Mouse (Mus musculus) G1E-ER4 (cell line): Measurements from ENCODE around the gene Plbd2. TPM values are rescaled to one million over a fixed set of nuclear protein-coding genes. Genes with fewer than 3 reads are reported as not detected.

Experiments
- GATA1 ChIP-seq: IDR thresholded peaks from one replicate; pipeline ENCODE4 v1.8.0; 2012; ENCODE audit warnings: low read length, inconsistent platforms
- polyA plus RNA-seq: library from polyadenylated mRNA; stranded (reverse); fragments of >175 nt; gene quantifications from 2 replicates; pipeline ENCODE4 v1.2.3, GENCODE M21; 2012

Gene Plbd2
- polyA plus RNA-seq, 1 experiment = 23.7 TPM

DNA sequence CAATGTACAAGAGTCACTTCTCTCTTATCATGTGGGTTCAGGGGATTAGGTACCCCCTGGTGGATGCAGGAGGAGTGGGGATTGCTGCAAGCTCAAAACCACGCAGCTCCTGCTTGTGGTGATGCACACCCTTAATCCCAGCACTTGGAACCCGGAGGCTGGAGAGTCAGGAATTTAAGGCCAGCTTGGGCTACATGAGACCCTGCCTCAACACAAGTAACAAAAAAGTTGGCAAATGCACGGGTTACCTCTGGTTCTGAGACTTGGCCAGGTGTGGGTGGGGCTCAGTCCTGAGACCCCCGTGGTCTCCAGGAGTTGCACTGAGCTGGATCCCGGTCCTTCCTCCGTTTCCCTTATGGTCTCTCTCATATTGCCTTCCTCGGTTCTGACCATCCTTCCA lies 12.0 kb upstream of the Plbd2 start:
- no peak for TF ChIP-seq GATA1

DNA sequence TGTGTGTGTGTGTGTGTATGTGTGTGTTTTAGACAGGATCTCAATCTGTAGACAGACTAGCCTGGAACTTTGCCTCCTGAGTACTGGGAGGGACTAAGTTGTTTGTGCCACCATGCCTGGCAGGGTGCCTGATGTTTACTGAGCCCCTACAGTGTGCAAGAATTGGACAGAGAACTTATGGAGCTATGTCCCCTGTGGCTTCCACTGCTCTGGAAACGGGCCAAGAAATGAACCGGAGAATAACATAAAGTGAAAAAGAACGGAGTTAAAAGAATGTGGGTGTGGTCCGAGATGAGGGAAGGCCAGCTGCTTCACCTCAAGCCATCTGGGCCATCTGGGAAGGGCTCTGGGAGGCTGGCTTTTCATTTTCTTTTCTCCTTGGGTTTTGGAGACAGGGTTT lies 11.3 kb upstream of the Plbd2 start:
- no peak for TF ChIP-seq GATA1

DNA sequence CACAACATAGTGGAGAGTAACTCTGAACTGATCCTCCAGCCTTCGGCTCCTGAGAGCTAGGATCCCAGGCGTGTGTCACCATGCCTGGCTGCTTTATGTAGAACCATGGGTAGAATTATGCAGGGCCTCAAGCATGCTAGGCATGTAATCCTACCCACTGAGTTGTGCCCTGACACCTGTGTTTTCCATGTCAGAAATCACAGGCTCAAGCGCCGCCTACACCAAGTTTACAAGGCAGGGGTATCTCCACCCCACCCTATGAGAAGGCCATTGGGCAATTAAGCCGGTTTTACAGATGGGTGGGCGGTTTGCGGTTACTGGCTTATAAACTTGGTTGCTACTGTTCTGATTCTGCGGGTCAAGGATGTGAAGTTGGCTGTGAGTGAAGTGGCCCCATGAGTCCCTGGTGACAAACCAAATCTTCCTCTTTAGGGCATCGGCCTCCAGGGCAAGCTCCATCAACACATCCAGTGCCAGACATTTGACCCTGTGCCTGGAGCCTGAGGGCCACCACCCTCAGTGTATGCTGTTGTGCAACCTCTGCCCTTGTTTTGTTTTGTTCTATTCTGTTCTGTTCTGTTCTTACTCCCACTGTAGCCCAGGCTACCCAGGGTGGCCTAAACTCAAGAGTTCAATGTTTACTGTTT lies 10.7 kb upstream of the Plbd2 start:
- no peak for TF ChIP-seq GATA1

DNA sequence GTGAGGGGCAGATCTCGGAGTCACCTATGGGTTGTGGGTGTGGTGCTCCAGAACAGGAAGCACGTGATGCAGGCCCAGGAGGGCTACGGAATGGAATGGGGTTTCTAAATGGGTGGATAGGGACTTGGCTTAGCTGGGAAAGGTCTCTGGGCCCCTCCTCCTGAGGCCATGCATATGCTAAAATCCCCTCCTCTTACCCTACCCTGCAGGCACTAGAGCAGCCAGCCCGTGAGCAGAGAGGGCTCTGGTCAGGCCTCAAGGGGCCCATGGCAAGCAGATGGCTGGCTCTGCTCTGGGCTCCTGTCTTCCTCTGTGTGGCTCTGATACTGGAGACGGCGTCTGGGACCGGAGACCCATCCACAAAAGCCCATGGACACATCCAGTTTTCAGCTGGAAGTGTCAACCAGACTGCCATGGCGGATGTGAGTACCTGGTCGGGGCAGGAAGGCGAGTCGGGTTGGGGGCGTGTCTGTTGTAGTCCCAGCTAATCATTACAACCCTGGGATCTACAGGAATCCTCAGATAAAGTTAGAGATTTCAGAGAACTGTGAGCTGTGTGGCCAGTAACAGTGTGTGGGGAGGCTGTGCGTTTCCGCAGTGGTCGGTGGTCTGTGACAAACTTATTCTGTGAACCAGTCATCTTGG lies 9.6 kb upstream of the Plbd2 start:
- TF ChIP-seq GATA1 = no peak

DNA sequence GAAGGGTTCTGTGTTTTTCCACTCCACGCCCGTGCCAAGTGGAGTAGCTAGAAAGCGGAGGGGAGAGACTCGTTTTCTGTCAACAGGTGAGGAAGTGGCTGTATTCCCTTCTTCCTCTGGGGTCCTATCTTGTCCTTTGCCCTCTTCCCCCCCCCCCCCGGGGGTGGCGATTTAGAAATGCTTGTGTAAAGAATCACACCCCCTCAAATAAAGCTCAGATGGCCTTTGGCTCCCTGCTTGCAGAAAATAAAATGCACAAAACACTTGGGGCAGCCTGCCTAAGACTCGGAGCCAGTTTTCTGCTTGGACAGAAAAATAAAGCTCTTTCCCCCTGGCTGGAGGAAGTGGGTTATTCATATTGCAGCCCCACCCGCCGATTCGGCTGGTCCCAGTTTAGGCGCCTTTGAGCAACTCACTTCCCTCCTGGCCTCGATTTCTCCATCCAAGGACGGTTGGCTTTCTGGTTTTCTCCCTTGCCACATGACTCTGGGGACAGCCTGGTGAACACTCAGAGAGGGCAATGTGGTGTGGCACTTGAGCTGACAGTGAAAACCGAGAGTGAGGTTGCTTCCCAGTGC lies 8.3 kb upstream of the Plbd2 start:
- TF ChIP-seq GATA1 = no peak

DNA sequence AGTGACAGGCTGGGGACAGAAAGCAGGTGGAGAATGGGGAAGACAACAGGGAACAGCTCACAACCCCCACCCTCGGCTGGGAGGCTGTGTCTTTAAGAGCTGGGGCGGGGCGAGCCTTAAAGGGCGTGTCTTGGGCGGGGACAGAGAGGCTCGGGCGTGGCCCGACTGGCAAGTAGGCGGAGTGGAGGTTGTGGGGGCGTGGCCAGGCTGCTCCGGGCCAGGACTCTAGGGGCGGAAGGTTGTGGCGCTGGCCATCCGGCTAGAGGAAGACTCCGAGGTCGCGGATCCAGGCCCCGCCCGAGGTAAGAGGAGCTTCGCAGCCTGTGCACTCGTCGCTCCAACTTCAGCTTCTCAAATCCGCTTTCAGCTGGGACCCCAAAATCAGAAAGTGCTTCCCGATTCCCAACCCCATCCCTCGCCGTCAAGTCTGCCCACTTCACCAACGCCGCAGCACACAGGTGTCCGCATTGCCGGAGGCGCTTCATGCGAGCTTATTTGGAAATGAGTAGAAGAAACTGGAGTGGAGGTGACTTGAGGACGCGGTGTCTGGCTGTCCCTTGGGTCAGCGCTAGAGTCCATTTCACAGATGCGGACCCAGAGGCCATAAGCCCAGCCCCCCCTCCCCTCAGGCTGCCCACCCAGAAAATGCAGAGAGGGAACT lies 7.7 kb upstream of the Plbd2 start, which contains the start of gene Slc8b1:
Gene Slc8b1 (plus strand): TSS at position 187 of the 661 bp plus-strand sequence.
- TF ChIP-seq GATA1 = no peak

DNA sequence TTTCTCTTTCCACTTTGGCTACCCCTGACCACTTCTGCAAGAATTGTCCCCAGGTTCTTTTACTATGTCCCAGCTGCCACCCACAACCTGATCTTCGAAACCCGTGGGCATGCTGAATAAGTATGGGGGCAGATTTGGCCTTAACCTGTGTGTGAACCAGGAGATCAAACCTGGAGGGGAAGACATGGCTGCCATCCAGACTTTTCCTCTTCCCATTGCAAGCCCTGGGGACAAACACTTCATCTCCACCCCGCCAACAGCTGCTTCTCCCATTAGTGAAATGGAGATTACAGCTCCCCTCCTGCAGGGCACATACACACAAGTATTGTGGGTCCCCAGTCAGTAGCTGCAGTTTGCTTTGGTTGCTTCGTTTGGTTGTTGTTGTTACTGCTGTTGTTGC lies 3.9 kb upstream of the Plbd2 start:
- no peak for TF ChIP-seq GATA1

DNA sequence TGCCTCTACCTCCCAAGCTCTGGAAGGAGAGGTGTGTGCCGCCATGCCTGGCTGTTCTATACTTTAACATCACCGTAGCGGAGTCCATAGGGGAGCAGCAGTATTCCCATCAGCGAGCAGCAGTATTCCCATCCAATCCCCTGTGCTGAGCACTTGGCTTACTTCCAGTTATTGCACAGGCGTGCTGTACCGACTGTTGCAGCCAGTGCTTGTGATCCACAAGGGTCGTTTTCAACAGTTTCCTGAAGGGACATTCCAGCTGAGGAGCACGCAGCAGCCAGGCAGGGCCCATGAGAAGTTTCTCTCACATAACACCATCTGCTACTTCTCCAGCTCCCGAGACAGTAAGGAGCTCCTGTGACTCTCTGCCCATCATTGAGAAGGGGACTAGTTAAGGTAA lies 3.1 kb upstream of the Plbd2 start:
- no peak for TF ChIP-seq GATA1

DNA sequence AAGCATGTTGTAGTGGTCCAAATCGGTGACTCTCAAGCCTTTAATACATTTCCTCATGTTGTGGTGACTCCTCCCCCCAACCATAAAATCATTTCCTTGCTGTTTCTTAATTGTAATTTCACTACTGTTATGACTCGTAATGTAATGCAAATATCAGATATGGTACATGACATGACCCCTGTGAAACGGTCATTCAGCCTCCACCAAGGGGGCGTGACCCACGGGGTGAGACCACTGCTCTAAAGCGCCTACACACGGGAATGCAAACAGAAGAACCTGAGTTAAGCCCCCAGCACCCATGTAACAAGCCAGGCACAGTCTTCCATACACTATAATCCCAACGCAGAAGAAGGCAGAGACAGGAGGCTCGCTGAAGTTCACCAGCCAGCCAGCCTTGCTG lies 2.4 kb upstream of the Plbd2 start:
- TF ChIP-seq GATA1 = no peak

DNA sequence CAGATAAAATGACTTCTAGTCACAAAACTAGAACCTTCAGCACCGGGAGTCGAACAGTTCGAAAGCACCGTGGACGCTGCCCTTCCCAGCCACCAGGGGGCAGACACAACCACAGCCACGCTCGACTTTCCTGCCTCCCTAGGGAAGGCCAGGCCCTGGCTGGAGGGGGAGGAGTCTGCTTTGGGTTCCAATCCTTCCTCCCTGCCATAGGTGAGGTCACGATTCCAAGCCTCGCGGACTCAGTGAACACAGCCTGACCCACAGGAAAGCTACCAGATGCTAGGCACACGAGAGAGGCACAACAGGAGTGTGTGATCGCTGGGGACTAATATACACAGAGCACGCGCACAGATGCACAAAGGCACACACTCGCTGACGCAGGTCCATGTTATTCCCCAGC lies 1.9 kb upstream of the Plbd2 start:
- TF ChIP-seq GATA1 = no peak

DNA sequence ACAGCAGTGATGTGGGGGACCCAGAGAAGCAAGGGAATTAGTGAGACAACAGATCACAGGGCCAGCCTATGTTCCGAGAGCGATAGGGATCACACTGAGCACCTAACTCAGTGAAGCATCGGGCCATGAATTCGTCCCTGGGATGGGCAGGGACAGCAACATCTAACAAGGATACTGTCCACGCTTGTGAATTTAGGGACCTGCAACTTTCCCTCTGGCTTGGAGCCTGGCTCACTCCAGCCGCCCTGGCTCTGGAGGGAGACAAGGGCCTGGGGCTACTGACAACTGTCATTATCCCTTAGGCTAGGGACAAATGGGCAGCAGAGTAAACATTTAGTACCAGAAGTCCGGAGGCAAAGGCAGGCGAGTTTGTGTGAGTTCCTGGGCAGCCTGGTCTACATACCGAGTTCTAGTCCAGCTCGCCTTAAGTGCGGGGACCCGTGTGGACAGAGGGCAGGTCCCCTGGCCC lies 716 bp downstream of the Plbd2 start:
- TF ChIP-seq GATA1 = no peak

DNA sequence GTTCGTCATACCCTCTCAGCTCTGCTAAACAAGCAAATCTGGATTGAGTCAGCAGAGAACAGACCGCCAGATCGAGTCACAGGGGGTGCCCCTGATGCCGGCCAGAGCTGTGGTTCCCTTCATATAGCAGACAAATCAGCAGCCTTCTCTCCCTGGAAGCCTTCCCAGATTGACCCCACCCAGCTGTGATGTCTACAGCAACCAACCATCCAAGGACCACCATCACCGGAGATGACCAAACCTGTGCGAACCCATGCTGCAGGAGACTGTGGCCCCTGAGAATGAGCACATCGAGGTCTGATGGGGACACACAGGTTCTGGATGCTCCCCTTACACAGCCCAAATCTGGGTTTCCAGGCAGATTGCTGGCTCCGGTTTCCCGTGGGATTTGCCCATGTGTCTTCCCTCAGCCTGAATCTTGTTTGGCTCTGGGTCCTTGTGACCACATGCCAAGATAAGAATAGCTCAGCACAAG lies 1.2 kb downstream of the Plbd2 start:
- TF ChIP-seq GATA1 = no peak

DNA sequence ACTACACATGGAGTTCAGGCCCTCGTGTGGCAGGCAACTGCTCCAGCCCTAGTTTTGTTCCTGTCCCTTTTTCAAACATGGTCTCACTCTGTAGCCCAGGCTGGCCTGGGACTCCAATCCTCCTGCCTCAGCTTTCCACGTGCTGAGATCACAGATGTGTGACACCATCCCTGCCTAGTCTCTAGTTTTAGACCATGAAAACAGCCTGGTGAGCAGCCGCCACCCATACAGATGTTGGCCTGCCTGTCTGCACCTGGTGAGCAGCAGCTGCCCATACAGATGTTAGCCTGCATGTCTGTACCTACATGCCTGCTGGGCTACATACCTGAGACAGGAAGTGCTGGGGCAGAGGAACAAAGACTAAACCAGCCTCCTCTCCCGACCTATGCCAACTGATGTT lies 4.2 kb downstream of the Plbd2 start:
- no peak for TF ChIP-seq GATA1

DNA sequence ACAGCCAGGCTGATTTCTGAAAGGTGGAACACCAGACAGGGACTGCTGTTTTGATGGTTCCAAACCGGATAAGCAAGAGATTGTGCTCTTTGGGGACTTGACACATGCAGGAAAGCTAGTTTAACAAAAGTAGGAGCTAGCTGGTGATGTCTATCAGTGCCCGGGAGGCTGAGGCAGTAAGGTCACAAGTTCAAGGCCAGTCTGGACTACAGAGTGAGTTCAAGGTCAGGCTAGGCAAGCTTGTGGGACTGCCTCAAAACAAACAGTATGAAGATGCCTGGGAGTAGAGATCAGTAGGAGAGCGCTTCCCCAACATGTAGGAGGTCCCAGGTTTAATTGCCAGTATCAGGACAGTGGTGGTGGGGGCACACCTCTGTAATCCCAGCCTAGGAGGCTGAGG lies 6.4 kb downstream of the Plbd2 start:
- no peak for TF ChIP-seq GATA1

DNA sequence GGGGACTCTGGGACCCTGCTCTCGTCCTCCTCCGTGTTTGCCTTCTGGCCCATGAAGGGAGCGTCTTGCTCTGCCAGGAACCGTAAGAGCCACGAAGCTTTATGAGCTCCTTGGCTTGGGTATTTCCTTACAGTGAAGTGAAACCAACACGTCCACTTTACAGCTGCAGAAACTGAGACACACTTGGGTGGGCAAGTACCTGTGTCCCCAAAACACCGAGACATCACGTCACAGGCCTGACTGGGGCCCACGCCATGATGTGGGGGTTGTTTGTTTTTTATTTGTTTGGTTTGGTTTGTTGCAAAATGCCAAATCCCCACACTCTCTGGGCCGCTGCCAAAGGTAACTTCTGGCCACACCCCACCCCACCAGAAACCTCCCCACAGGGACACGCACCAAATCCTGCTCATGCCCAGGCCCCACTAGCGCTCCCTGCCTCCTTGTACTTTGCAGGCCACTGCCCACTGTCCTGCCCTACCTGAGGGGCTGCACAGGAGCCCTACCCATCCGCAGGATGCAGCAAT lies 7.7 kb downstream of the Plbd2 start:
- TF ChIP-seq GATA1 = no peak
